Mouse (Mus musculus): ENCODE data around the gene Dnaic2. TPM values are rescaled to one million over a fixed set of nuclear protein-coding genes. Genes with fewer than 3 reads are reported as not detected.
A peak's percentile ranks its signal among the peaks of the same experiment; 100 is the strongest.

Gene Dnaic2
- polyA plus RNA-seq, 1 experiment from 2014 or later = 3.4 TPM

- H3K27me3 ChIP-seq = no peaks in the 10 kb centered on the region
- peaks cover 5% of the 10 kb centered on the region; the same call in 1 of the 2 replicates for H3K4me1 ChIP-seq
- no peak overlapping the region for H3K9ac ChIP-seq
- H3K4me2 ChIP-seq = no peak overlapping the region
- H3K9me3 ChIP-seq = no peaks in the 10 kb centered on the region
- H3K4me3 ChIP-seq = no peak overlapping the region
- H3K27ac ChIP-seq = no peak overlapping the region
- H3K36me3 ChIP-seq = no peaks in the 10 kb centered on the region
- no peak for ATAC-seq (ENCODE audit: borderline replicate concordance, extremely low read depth, low FRiP score, low TSS enrichment)
- 56% methylated on average over 22 of the region's 22 CpGs for WGBS
Observed at GRCm38 (mm10) chr11:114704071-114704913, 22.9 kb upstream of the Dnaic2 start.

GRCm38 (mm10) chr11:114706358-114706757 is 20.9 kb upstream of the Dnaic2 start:
- peaks cover 5% of the 10 kb centered on the region; the same call in 1 of the 2 replicates for H3K4me1 ChIP-seq
- no peak overlapping the region for H3K27ac ChIP-seq
- H3K9ac ChIP-seq = no peak overlapping the region
- H3K9me3 ChIP-seq = no peaks in the 10 kb centered on the region
- H3K4me3 ChIP-seq = no peak overlapping the region
- no peaks in the 10 kb centered on the region for H3K36me3 ChIP-seq
- 60% methylated on average over 5 of the region's 5 CpGs for WGBS
- ATAC-seq (ENCODE audit: borderline replicate concordance, extremely low read depth, low FRiP score, low TSS enrichment) = no peak
- no peaks in the 10 kb centered on the region for H3K27me3 ChIP-seq
- no peak overlapping the region for H3K4me2 ChIP-seq

- no peak for ATAC-seq (ENCODE audit: borderline replicate concordance, extremely low read depth, low FRiP score, low TSS enrichment)
- Histone ChIP-seq H3K9me3 (no peaks in the 10 kb centered on the region), H3K4me1 (no peaks in the 10 kb centered on the region), H3K27me3 (no peaks in the 10 kb centered on the region), H3K9ac (no peak overlapping the region), H3K4me3 (no peak overlapping the region), H3K36me3 (no peaks in the 10 kb centered on the region), H3K27ac (no peak overlapping the region), H3K4me2 (no peak overlapping the region)
- WGBS = 77% methylated on average over 3 of the region's 3 CpGs
Observed at GRCm38 (mm10) chr11:114711393-114711792, 15.8 kb upstream of the Dnaic2 start.

GRCm38 (mm10) chr11:114711861-114712260 is 15.3 kb upstream of the Dnaic2 start:
- H3K27ac ChIP-seq = no peak overlapping the region
- H3K4me1 ChIP-seq = no peaks in the 10 kb centered on the region
- H3K9ac ChIP-seq = no peak overlapping the region
- H3K4me3 ChIP-seq = no peak overlapping the region
- 62% methylated on average over 12 of the region's 12 CpGs for WGBS
- no peaks in the 10 kb centered on the region for H3K9me3 ChIP-seq
- no peaks in the 10 kb centered on the region for H3K36me3 ChIP-seq
- no peak overlapping the region for H3K4me2 ChIP-seq
- H3K27me3 ChIP-seq = no peaks in the 10 kb centered on the region
- ATAC-seq (ENCODE audit: borderline replicate concordance, extremely low read depth, low FRiP score, low TSS enrichment) = no peak

GRCm38 (mm10) chr11:114714526-114714925 is 12.7 kb upstream of the Dnaic2 start:
- Histone ChIP-seq H3K9me3 (no peaks in the 10 kb centered on the region), H3K4me1 (no peaks in the 10 kb centered on the region), H3K9ac (no peak overlapping the region), H3K4me2 (no peak overlapping the region), H3K4me3 (no peak overlapping the region), H3K36me3 (no peaks in the 10 kb centered on the region), H3K27ac (no peak overlapping the region), H3K27me3 (no peaks in the 10 kb centered on the region)
- no peak for ATAC-seq (ENCODE audit: borderline replicate concordance, extremely low read depth, low FRiP score, low TSS enrichment)
- WGBS = 77% methylated on average over 6 of the region's 6 CpGs

GRCm38 (mm10) chr11:114715531-114715930 is 11.7 kb upstream of the Dnaic2 start:
- H3K4me3 ChIP-seq = no peak overlapping the region
- H3K27me3 ChIP-seq = no peaks in the 10 kb centered on the region
- H3K27ac ChIP-seq = no peak overlapping the region
- H3K4me2 ChIP-seq = no peak overlapping the region
- ATAC-seq (ENCODE audit: borderline replicate concordance, extremely low read depth, low FRiP score, low TSS enrichment) = no peak
- WGBS = 54% methylated on average over 7 of the region's 7 CpGs
- H3K9me3 ChIP-seq = no peaks in the 10 kb centered on the region
- H3K36me3 ChIP-seq = no peaks in the 10 kb centered on the region
- no peak overlapping the region for H3K9ac ChIP-seq
- no peaks in the 10 kb centered on the region for H3K4me1 ChIP-seq

GRCm38 (mm10) chr11:114720535-114720934 is 6.7 kb upstream of the Dnaic2 start:
- H3K4me1 ChIP-seq = peaks cover 8% of the 10 kb centered on the region
- H3K4me3 ChIP-seq = no peak overlapping the region
- no peaks in the 10 kb centered on the region for H3K27me3 ChIP-seq
- ATAC-seq (ENCODE audit: borderline replicate concordance, extremely low read depth, low FRiP score, low TSS enrichment) = no peak
- 84% methylated on average over 10 of the region's 10 CpGs for WGBS
- H3K9me3 ChIP-seq = no peaks in the 10 kb centered on the region
- no peaks in the 10 kb centered on the region for H3K36me3 ChIP-seq
- no peak overlapping the region for H3K9ac ChIP-seq
- no peak overlapping the region for H3K4me2 ChIP-seq
- no peak overlapping the region for H3K27ac ChIP-seq

GRCm38 (mm10) chr11:114722438-114722837 is 4.8 kb upstream of the Dnaic2 start:
- Histone ChIP-seq H3K9me3 (no peaks in the 10 kb centered on the region), H3K27ac (no peak overlapping the region), H3K4me2 (no peak overlapping the region), H3K27me3 (no peaks in the 10 kb centered on the region), H3K9ac (no peak overlapping the region), H3K4me1 (peaks cover 11% of the 10 kb centered on the region), H3K4me3 (no peak overlapping the region), H3K36me3 (no peaks in the 10 kb centered on the region)
- WGBS = 82% methylated on average over 8 of the region's 8 CpGs
- no peak for ATAC-seq (ENCODE audit: borderline replicate concordance, extremely low read depth, low FRiP score, low TSS enrichment)

GRCm38 (mm10) chr11:114723030-114723429 is 4.2 kb upstream of the Dnaic2 start:
- Histone ChIP-seq H3K4me3 (no peak overlapping the region), H3K9ac (no peak overlapping the region), H3K27me3 (no peaks in the 10 kb centered on the region), H3K27ac (no peak overlapping the region), H3K4me1 (peaks cover 15% of the 10 kb centered on the region), H3K9me3 (no peaks in the 10 kb centered on the region), H3K36me3 (no peaks in the 10 kb centered on the region), H3K4me2 (no peak overlapping the region)
- 67% methylated on average over 13 of the region's 13 CpGs for whole genome bisulfite sequencing
- ATAC-seq (ENCODE audit: borderline replicate concordance, extremely low read depth, low FRiP score, low TSS enrichment) = no peak

- Histone ChIP-seq H3K4me3 (no peak overlapping the region), H3K27me3 (no peaks in the 10 kb centered on the region), H3K4me1 (peaks cover 18% of the 10 kb centered on the region), H3K27ac (peak overlapping the region; percentile 15), H3K9me3 (no peaks in the 10 kb centered on the region), H3K4me2 (no peak overlapping the region), H3K9ac (no peak overlapping the region), H3K36me3 (no peaks in the 10 kb centered on the region)
- ATAC-seq (ENCODE audit: borderline replicate concordance, extremely low read depth, low FRiP score, low TSS enrichment) = no peak
- 47% methylated on average over 11 of the region's 11 CpGs for WGBS
Observed at GRCm38 (mm10) chr11:114724787-114725590, 2.2 kb upstream of the Dnaic2 start.

- H3K27ac ChIP-seq = no peak overlapping the region
- 29% methylated on average over 5 of the region's 5 CpGs for WGBS
- H3K4me3 ChIP-seq = no peak overlapping the region
- H3K9ac ChIP-seq = no peak overlapping the region
- H3K4me1 ChIP-seq = peaks cover 18% of the 10 kb centered on the region
- H3K4me2 ChIP-seq = peak overlapping the region; percentile 56
- H3K9me3 ChIP-seq = no peaks in the 10 kb centered on the region
- no peaks in the 10 kb centered on the region for H3K27me3 ChIP-seq
- ATAC-seq (ENCODE audit: borderline replicate concordance, extremely low read depth, low FRiP score, low TSS enrichment) = no peak
- H3K36me3 ChIP-seq = no peaks in the 10 kb centered on the region
Observed at GRCm38 (mm10) chr11:114727826-114728186, 598 bp downstream of the Dnaic2 start.

- no peaks in the 10 kb centered on the region for H3K27me3 ChIP-seq
- no peak overlapping the region for H3K4me3 ChIP-seq
Observed at GRCm38 (mm10) chr11:114728333-114728732, 1.1 kb downstream of the Dnaic2 start.

More at GRCm38 (mm10) chr11:114728333-114728732, 1.1 kb downstream of the Dnaic2 start:
- Histone ChIP-seq H3K27ac (no peak overlapping the region), H3K9me3 (no peaks in the 10 kb centered on the region), H3K4me2 (no peak overlapping the region), H3K4me1 (peaks cover 18% of the 10 kb centered on the region), H3K9ac (no peak overlapping the region), H3K36me3 (no peaks in the 10 kb centered on the region)
- ATAC-seq (ENCODE audit: borderline replicate concordance, extremely low read depth, low FRiP score, low TSS enrichment) = no peak
- WGBS = 36% methylated on average over 5 of the region's 5 CpGs

All from lung, embryonic 15.5 days (tissue).